Mouse (Mus musculus) mature B cell (primary cell): Measurements from ENCODE around the gene 4930548H24Rik.
"Not testable (repeated sequence)": the region's sequence is repeated elsewhere in the genome, so short reads cannot be mapped to it uniquely, and the experiment has no call there.

Source experiments
- in situ Hi-C: fragments of 300-500 bp; cut with MboI; formaldehyde crosslinking; loops from 2 replicates; pipeline ENCODE4 v1.14.3; 2019

4930548H24Rik gene

DNA sequence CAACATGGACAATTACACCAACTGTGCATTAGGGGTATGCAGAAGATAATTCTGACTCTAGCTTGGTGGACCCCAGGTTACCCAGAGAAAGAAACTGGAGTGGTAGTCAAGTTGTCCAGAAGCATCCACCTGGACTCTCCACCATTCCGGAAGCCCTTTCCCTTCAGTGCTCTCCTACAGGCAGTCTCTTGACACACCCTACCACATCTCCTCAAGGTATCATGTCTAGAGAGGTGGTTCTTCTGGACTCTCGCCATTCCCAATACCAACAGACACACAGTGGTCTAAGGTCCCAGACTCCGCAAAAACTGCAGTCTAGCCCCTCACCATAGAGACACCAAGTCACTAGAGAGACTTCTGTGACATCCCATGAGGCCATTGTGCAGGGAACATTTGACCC, at the start of gene 4930548H24Rik:
4930548H24Rik (plus strand) TSS at position 301 of the 400 bp plus-strand sequence.
- in situ Hi-C loops, result no loop called here

DNA sequence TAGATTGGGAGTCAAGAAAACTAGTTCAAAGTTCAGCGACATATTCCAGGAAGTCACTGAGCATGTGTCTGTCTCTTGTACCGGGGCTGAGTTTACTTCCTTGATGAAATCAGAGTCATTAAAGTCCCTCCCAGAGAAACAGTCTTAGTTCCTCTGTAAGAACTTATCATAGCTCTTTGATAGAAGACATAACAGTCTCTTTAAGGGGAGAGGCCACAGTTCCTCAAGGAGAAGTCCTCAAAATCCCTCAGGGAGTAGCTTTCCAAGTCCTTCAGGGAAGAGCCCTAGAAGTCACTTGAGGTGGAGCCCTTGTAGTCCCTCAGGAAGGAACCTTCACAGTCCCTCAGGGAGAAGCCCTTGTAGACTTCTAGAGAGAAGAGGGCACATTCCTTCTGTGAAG, 34.2 kb upstream of the 4930548H24Rik start:
- in situ Hi-C loops, result no loop called here

DNA sequence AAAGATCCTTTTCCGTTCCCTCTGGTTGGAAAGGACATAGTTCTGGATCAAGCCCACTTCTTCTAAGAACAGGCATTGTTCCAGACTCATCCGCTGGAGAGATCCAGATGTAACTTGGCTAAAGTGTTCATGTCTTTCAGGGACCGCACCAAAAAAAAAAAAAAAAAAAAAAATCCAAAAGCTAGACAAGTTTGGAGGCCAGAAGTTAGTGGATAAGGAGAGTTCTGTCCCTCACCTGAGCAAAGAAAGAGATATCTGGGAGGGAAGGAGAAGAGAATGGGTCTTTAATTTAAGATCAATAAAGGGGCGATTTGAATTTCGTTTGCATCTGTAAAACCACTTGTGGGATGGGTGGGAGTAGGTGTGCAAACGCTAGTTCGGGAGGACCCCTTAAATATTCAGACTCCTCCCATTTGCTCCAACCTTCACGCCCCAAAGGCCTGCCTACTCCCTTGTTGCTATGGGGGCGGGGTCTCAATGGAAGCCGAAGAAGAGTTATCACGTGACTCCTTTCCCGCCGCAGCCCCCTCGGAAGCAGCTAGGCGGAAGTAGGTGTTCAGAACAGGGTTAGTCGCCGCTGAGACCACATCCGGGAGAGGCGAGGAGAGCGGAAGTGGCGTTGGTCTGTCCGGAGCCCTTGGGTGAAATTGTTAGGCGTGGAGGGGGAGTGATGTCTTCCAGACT, 33.5 kb upstream of the 4930548H24Rik start, which contains the start of gene Zfp512:
Zfp512 (plus strand) TSS at position 554 of the 684 bp plus-strand sequence.
- in situ Hi-C loops, result no loop called here

DNA sequence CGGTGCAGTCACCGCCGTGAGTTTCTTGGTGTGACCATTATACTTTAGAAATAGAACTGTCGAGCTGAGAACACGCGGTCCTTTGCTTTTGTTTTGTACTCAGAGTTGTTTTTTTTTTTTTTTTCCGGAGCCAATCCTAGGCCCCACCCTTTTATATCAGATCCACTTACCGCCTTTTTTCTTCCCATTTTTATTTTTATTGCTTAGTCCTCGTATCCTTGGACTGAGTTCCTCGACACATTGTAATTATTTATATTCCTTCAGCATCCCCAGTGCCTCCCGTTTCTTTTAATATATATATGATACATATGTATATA, 33.0 kb upstream of the 4930548H24Rik start:
- in situ Hi-C loops, result no loop called here

DNA sequence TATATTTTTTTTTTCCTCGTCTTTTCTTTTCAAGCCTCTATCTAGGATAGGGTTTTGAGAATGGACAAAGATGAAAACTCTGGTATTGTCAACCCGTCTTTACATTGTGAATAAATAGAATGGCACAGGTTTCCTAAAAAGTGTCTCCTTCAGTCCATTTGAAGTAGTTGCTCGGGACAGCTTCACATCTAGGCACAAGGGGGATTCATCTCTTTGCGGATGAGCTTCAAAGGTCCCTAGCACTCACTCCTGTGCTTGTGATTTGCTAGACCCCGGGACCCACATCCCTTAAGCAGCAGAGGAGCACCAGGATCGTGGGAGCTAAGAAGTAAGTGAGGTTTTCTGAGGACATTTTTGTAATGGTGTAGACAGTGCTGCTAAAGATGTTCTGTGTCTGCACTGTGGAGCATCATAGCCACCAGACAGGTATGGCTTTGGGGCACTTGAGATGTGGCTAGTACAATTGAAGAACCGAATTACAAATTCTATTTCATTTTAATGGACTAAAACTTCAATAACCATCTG, 32.6 kb upstream of the 4930548H24Rik start:
- in situ Hi-C loops, result no loop called here

DNA sequence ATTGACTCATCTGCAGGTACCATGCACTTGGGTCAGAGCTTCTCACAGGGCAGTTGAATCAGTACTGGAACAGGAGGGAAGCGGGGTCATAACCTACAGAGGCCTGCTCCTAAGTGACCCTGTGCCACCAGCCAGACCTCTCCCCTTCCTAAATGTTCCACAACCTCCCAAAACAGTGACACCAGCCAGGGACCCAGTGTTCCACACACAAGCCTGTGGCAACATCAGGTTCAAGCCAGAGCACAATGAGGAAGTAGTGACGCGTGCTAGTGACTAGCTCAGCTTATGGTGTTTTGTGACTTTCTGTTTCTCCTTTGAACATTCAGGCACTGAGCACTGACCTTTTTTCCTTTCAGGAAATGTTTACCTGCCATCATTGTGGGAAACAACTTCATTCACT, 17.7 kb upstream of the 4930548H24Rik start:
- in situ Hi-C loops, result no loop called here

DNA sequence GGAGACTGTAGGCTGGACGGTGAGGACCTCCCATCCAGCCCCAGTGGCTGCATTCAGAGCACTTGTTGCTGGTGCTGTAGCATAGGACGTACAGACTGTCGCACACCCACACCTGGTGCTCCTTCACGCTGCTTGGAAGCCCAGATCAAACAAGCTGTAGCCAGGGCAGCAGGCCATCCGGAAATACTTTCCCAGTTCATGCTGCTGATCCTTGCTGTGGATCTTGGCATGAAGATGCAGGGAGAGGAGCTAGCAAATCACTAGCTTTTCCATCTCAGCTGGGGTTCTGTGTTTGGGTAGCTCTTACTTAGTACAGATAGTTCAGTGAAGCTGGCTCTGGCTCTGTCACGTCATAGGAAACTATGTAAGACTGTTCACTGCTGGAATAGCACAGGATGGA, 15.8 kb upstream of the 4930548H24Rik start:
- in situ Hi-C loops, result no loop called here

DNA sequence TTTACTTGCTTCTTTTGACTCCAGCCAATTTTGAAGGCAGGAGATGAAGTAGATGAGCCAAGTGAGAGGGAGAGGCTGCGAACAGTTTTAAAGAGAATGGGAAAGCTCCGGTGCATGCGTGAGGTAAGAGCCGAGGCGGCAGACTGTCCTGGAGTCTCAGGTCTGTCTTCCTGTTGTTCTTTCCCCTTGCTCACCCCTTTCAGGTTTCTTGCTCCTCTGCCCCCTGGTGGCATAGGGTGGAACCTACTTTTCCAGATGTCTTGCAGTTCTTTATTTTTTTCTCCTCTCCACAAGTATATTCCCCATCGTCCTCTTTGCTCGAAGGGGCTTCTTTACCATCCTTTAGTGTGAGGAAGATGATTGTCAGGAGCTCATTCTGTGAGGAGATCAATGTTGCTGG, 15.2 kb upstream of the 4930548H24Rik start:
- in situ Hi-C loops, result no loop called here

DNA sequence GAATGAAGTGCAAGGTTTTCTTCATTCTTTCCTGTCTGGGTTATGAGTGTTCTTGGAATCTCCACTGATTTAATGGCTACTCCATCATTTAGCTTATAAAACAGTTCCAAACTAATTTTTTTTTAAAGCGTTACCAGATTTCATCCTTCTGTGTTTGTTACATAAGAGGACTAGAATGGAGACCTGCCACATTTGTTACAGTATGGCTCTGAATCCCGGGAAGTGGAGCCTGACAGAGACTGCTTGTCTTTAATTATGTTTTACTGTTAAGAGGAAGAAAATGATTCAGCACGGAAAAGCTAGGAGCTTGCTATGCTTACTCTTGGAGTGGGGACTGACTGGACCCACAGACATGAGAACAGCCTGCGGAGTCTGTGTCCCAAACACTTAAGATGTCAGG, 5.0 kb upstream of the 4930548H24Rik start:
- in situ Hi-C loops, result no loop called here

DNA sequence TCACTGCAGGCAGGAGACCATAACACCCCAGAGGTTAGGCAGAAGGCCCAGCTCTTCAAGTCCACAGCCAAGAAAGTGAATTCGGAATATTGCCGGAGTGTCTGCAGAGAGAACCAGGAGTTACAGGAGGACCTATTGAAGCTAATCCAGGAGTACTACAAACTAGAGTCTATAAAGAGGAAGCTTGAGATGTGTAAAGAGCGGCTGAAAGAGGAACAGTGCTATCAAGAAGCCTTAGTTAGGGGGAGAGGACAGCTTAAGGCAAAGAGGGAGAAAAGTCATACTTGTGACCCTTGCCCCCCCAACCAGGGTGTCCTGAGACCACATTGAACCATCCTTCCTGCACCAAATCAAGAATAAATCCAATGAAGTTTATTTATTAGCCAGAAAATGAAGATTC, 2.3 kb downstream of the 4930548H24Rik start:
- in situ Hi-C loops, result no loop called here

DNA sequence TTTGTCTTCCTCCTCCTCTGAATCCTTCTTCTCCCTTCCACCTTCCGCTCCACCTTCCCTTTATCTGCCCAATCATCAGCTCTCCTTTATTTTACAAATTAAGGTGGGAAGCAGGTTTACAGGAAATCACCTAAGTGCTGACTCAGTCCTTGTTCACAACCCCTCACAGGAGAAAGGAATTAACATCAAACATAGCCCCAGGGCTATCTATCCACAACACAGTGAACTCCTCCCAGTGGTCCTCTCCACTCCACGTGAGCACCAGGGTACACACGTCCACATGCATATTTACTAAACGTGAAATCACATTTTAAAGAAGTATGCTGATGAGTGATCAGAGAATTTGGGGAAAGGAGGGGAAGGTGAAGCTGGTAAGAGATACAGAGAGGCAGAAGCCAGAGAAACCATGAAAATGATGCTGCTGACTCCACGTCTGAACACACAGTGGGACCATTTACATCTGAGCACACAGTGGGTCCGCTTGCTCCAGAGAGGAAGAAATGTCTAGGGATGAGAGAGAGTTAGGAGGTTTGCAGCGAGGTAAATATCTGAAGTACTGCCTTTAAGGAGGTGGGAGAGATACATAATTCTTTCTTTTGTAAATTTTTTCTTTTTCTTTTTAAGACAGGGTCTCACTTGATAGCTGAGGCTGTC, 3.7 kb downstream of the 4930548H24Rik start:
- in situ Hi-C loops, result no loop called here

DNA sequence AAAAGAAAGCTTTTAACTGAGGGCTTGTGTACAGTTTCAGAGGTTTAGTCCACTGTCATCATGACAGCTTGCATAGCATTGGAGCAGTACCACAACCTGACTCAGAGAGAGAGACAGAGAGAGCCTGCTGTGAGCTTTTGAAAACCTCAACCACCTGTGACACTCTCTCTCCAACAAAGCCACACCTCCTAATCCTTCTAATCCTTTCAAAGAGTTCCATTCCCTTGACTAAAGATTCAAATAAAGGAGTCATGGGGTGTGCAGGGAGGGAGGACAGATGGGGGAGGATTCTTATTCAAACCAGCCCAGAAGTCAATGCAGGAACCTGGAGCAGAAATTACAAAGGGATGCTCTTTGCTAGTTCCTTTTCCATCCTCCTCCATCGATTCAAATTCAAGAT, 6.5 kb downstream of the 4930548H24Rik start:
- in situ Hi-C loops, result no loop called here

DNA sequence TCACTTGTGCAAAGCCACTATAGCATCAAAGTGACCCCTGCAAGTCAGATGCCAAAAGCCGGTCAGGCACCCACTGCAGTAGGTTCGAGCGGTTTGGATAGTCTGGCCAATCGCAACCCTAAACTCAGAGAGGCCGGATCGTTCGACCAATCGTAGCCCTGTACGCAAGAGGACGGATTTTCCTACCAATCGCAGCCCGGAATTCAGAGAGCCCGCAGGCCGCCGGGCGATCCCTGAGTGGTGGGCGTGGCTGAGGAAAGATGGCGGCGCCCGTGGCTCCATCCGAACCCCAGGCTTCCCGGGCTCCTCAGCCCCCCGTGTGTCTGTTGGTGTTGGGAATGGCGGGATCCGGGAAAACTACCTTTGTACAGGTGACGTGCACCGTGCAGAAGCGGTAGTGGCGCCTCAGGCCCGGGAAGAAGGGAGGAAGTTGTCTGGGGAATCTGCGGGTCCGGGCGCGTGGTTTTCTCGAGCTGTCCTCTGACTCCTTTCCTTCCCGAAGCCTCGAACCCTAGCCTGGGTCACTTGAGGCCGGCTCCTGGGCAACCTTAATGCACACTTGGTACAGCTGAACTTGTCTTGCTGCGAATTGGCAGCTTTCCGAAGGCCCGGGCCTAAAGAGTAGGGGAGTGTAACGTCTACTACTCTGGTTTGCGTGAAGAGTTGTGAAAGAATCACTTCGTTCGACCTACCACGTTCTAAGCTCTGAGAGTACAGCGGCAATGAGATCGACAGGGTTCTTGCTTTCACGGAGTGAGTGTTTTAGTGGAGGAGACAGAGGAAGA, 9.2 kb downstream of the 4930548H24Rik start, which contains the start of gene Gpn1:
Gpn1 (plus strand) TSS at position 229 of the 785 bp plus-strand sequence.
- in situ Hi-C loops, result no loop called here

DNA sequence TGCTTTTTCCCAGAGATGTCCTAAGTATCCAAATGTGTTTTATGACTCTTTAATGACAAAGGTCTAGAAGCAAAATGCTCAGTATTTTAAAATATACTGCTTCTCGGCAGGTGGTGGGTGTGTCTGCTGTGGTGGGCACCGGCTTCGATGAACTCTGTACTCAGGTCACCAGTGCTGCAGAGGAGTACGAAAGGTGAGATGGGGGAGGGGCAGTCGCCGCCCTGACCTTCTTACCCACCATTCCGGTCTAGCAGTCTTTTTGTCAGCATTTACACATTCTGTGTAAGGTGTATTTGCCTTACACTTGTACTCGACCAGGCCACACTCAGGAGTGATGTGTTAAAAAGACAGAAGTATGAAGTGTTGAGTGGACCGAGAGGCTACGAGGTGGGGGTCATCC, 19.3 kb downstream of the 4930548H24Rik start:
- in situ Hi-C loops, result no loop called here

DNA sequence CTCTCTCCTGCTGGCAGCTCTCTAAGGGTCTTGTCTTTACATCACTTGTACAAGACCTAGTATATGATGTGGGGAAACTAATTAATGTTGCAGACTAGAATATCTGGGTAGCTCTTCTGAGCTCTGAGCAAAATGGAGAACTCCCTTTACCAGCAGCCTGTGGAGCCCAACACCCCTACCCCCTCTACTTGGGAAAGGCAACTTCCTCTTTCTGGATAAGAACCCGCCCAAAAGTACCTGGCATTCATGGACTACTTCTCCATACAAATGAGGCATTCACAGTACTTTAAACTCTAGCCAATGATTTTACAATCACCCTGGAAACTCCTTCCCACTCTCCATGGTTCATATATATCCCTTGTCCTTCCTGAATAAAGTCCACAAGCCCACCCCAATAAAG, 26.9 kb downstream of the 4930548H24Rik start:
- in situ Hi-C loops, result no loop called here

DNA sequence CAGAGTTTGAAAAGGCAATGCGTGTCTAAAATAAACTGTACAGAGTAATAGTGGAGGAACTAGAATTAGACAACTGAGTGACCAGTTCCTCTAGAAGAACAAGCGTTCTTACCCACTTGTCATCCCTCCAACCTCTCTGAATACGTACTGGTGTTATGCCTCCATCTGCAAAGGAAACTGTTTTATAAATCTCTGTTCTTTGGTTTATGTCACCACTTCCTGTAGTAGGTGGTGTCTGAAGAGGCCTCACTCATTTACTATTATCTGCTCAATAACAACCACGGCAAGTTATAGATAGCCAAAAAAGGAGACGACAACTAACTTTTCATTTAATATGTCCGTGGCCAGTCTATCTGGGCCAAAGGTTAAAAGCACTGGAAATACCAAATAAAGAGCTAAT, 35.0 kb downstream of the 4930548H24Rik start:
- in situ Hi-C loops, result no loop called here

DNA sequence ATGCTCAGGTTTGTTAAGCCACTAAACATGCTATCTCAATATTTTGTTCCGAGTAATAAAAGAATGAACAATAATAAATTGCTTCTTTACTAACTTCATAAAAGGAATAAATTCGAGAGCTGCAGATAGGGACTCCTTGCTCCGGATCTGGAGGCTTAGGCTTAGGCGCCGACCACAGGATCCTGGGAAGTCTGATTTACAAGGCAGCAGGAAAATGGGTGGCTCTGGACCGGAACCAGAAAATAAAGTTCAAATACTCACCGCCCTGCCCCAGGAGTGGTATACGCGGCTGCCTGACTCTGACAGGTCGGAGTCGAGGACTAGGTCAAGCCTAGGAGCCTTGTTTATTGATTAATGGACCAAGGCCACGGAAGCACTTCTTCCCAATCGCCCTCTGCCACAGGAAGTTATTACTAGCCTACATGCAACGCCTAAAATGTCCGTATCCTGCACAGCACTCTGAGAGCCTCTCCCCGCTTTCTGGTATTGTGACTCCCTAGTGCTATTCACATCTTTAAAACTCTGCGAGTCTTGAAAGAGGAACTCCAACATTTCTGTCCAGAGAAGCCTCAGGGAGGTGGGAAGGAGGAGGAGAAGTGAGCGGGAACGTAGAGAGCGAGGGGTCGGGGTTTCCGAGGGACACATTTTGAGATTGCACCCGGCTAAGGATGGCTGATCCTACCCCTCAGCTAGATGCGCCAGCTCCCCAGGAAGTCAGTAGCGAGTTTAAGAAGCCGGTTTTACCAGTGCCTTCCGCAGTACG, 41.0 kb downstream of the 4930548H24Rik start, which contains the start of gene Slc4a1ap:
Slc4a1ap (plus strand) TSS at position 642 of the 763 bp plus-strand sequence.
- in situ Hi-C loops, result no loop called here

DNA sequence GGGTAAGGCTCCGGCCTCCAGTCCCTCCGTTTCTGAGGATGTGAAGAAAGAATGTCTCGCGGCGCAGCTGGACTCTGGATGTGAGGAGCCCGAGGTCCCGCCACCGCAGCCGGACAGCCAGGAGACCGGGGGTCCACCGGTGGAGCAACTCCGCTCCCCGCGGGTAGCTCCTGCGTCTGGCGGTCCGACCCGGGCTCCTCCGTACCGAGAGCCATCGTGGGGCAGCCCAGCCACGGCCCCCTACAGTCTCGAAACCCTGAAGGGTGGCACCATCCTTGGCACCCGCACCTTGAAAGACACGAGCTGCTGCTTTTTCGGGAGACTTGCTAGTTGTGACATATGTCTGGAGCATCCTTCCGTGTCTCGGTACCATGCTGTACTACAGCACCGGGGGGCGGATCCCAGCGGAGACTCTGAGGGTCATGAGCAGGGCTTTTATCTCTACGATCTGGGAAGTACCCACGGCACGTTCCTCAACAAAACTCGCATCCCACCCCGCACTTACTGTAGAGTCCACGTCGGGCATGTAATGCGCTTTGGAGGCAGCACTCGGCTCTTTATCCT, 41.7 kb downstream of the 4930548H24Rik start:
- in situ Hi-C loops, result no loop called here

DNA sequence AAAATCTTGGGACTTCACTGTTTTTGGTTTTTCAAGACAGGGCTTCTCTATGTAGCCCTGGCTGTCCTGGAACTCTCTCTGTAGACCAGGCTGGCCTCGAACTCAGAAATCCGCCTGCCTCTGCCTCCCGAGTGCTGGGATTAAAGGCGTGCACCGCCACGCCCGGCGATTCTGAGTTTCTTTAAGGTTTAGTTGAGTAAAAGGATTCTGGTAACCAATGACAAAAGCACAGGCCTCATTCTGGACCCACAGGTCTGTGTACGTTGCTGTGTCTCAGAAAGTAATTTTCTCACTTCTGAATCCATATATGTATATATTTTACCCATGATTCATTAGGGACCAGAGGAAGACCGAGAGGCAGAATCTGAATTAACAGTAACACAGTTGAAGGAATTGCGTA, 42.2 kb downstream of the 4930548H24Rik start, which contains the start of gene Supt7l:
Supt7l (minus strand) TSS at position 101 of the 400 bp plus-strand sequence.
- in situ Hi-C loops, result not testable (repeated sequence)

DNA sequence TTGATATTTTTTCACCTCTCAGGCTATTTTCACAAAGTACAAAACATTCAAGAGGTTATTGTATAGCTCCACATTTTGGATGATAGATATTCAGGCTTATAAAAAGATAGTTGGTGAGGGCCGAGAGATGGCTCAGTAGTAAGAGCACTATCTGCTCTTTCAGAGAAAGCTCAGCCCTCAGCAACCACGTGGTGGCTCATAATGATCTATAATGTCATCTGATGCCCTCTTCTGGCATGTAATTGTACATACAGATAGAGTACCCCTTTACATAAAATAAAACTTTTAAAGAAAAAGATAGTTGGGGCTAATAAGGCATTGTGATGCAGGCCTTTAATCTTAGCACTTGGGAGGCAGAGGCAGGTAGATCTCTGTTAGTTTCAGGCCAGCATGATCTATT, 43.0 kb downstream of the 4930548H24Rik start:
- in situ Hi-C loops, result no loop called here

DNA sequence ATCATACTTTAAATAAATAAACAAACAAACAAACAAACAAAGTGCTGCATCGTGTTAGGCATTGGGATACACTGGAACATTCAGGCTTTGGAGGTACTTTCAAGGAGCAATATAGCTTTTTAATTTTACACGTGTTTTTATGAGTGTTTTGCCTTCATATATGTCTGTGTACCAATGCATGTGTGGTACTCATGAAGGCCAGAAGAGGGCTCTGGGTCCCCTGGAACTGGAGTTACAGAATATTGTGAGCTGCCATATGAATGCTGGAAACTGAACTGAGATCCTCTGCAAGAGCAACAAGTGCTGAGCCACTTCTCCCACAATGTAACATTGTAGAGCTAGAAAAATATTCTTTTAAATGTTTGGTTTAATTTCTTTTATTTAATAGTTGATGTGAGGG, 49.7 kb downstream of the 4930548H24Rik start:
- in situ Hi-C loops, result no loop called here
